Mouse (Mus musculus) stomach, embryonic 16.5 days (tissue): ENCODE results near the gene Sfi1. TPM values are rescaled to one million over a fixed set of nuclear protein-coding genes. Genes with fewer than 3 reads are reported as not detected.
A peak's percentile ranks its signal among the peaks of the same experiment; 100 is the strongest.
"Not testable (repeated sequence)": the region's sequence is repeated elsewhere in the genome, so short reads cannot be mapped to it uniquely, and the experiment has no call there.

Experiments used
- ATAC-seq: fragments of 200-750 bp; cut with Nextera tagmentation; 2 replicates; pipeline ENCODE4 v1.8.0; 2017; ENCODE audit warnings: moderate number of reproducible peaks, moderate TSS enrichment; ENCODE audit not compliant: insufficient read depth, low FRiP score
- H3K27ac ChIP-seq: fragments of 300-500 bp; sonication (generic); 2 replicates; pipeline ENCODE4 v1.5.1; 2014; ENCODE audit warnings: low read length
- H3K27me3 ChIP-seq: fragments of 300-500 bp; sonication (generic); 2 replicates; pipeline ENCODE4 v1.6.1; 2014; ENCODE audit warnings: low read length, control low read depth, mixed read lengths; ENCODE audit not compliant: control insufficient read depth, insufficient read depth
- H3K36me3 ChIP-seq: fragments of 300-500 bp; sonication (generic); 2 replicates; pipeline ENCODE4 v1.6.1; 2014; ENCODE audit warnings: low read length; ENCODE audit not compliant: control insufficient read depth, insufficient read depth
- H3K4me1 ChIP-seq: fragments of 300-500 bp; sonication (generic); 2 replicates; pipeline ENCODE4 v1.6.1; 2014; ENCODE audit warnings: low read length, control low read depth, mixed read lengths; ENCODE audit not compliant: control insufficient read depth, insufficient read depth
- H3K4me2 ChIP-seq: fragments of 300-500 bp; sonication (generic); 2 replicates; pipeline ENCODE4 v1.6.1; 2014; ENCODE audit warnings: low read depth, low read length, mixed read lengths
- H3K4me3 ChIP-seq: fragments of 300-500 bp; sonication (generic); replicated peaks from 2 replicates; pipeline ENCODE4 v1.5.1; 2014; ENCODE audit warnings: mild to moderate bottlenecking, low read length
- H3K9ac ChIP-seq: fragments of 300-500 bp; sonication (generic); 2 replicates; pipeline ENCODE4 v1.6.1; 2014; ENCODE audit warnings: low read length
- H3K9me3 ChIP-seq: fragments of 300-500 bp; sonication (generic); replicated peaks from 2 replicates; pipeline ENCODE4 v1.6.1; 2016; ENCODE audit warnings: low read length, control low read depth; ENCODE audit not compliant: control insufficient read depth
- WGBS: fragments of 180-500 bp; shearing (Covaris S2); extraction: QIAGEN DNeasy Blood & Tissue Kit; methylation state at CpG from one replicate; pipeline ENCODE4 v1.1.7; 2014; 5-methylcytosine and 5-hydroxymethylcytosine counted together
- polyA plus RNA-seq: library from polyadenylated mRNA; unstranded; fragments of >200 nt; fragmentation: Nextera tagmentation; extraction: Ambion mirVana; gene quantifications from 2 replicates; pipeline ENCODE4 v1.2.1, GENCODE M21; 2015

The Sfi1 gene
- polyA plus RNA-seq, 1 experiment from 2014 or later, result 14.6 TPM

- not testable (repeated sequence) for H3K27me3 ChIP-seq, H3K4me3 ChIP-seq, H3K9me3 ChIP-seq, H3K4me1 ChIP-seq, H3K4me2 ChIP-seq, H3K27ac ChIP-seq, H3K9ac ChIP-seq, H3K36me3 ChIP-seq
- ATAC-seq, result peak; percentile 73
- 72% methylated on average over 5 of the region's 7 CpGs for WGBS
Observed at GRCm38 (mm10) chr11:3127303-3127795, 65.9 kb downstream of the Sfi1 start.

DNA sequence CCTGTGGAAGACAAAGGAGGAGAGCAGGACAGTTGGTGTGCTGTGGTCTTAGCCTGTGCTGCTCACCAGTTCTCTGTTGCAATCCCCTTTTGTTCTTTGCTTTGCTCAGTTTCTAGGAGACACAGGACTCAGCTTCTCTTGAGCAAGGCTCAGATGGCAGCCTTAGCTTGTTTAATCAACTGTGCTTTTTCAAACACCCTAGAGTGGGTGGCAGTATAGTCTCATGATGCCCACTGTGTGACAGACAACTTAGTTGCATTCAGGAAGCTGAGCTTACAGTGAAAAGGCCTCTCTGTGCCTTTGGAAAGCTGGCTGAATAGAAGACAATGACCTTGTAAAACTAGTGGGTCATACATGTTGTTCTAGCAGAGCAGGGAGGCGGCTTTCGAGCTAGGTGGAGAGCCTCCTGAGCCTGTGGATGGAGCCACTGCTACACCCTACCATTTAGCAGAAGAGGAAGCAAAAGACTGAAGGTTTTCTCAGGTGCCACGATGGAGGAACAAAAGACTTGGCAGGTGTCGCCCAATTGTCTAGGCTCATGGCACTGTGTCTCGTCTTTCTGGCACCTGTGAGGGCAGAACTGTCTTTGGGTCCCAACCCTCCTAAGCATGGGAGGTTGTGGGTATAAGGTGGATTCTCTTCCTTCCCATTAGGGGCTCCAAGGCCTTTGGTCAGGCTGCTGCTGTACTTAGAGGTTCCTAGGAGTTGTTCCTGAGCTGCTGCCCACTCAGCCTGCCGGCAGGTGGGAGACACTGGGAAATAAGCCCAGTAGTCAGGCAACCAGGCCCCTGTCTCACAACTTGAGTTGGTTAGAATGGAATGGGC is 66.6 kb downstream of the Sfi1 start:
- H3K36me3 ChIP-seq, H3K9ac ChIP-seq, H3K4me2 ChIP-seq, H3K27me3 ChIP-seq, H3K4me3 ChIP-seq, H3K27ac ChIP-seq, H3K9me3 ChIP-seq, H3K4me1 ChIP-seq: not testable (repeated sequence)
- WGBS, result 69% methylated on average over 6 of the region's 6 CpGs
- peak; percentile 22 for ATAC-seq

GRCm38 (mm10) chr11:3125922-3126321 is 67.3 kb downstream of the Sfi1 start:
- WGBS, result 85% methylated on average over 3 of the region's 4 CpGs
- H3K27ac ChIP-seq, H3K4me3 ChIP-seq, ATAC-seq, H3K27me3 ChIP-seq, H3K36me3 ChIP-seq, H3K4me1 ChIP-seq, H3K9me3 ChIP-seq, H3K9ac ChIP-seq, H3K4me2 ChIP-seq: not testable (repeated sequence)

- not testable (repeated sequence) for H3K27me3 ChIP-seq, ATAC-seq, H3K4me2 ChIP-seq, H3K9me3 ChIP-seq, H3K36me3 ChIP-seq, H3K4me1 ChIP-seq, H3K27ac ChIP-seq, H3K4me3 ChIP-seq, H3K9ac ChIP-seq
- WGBS, result 86% methylated on average over 22 of the region's 22 CpGs
Observed at GRCm38 (mm10) chr11:3124932-3125810, 68.1 kb downstream of the Sfi1 start.

DNA sequence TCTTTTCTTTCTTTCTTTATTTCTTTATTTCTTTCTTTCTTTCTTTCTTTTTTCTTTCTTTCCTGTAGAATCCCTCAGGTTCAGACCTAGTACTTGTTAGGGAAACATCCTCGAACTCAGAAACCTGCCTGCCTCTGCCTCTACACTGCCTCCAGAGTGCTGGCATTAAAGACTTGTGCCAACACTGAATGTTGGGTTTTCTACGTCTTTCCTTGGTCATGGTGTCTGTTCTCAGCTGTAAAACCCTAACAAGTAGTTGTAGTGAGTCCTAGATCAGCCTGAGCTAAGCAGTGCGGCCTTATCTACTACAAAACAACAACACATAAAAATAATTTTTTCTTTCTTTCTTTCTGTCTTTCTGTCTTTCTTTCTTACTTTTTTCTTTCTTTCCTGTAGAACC is 78.9 kb downstream of the Sfi1 start:
- no peaks in the 10 kb centered on the region for H3K36me3 ChIP-seq
- no peaks in the 10 kb centered on the region for H3K4me1 ChIP-seq
- no peaks in the 10 kb centered on the region for H3K27me3 ChIP-seq
- no peak overlapping the region for H3K9ac ChIP-seq
- H3K4me3 ChIP-seq, result no peak overlapping the region
- H3K4me2 ChIP-seq, result no peak overlapping the region
- 67% methylated on average over 3 of the region's 3 CpGs for WGBS
- 0 out of 2 replicates have a peak, but pooled peaks cover 2% of the 10 kb centered on the region for H3K9me3 ChIP-seq
- H3K27ac ChIP-seq, result no peak overlapping the region
- no peak for ATAC-seq

GRCm38 (mm10) chr11:3106154-3106553 is 87.1 kb downstream of the Sfi1 start:
- no peak overlapping the region for H3K27ac ChIP-seq
- H3K9me3 ChIP-seq, result peaks cover 28% of the 10 kb centered on the region
- H3K4me1 ChIP-seq, result no peaks in the 10 kb centered on the region
- 73% methylated on average over 3 of the region's 3 CpGs for WGBS
- H3K27me3 ChIP-seq, result no peaks in the 10 kb centered on the region
- H3K9ac ChIP-seq, result no peak overlapping the region
- no peak overlapping the region for H3K4me3 ChIP-seq
- no peak for ATAC-seq
- H3K4me2 ChIP-seq, result no peak overlapping the region
- H3K36me3 ChIP-seq, result no peaks in the 10 kb centered on the region

- Histone ChIP-seq H3K27ac (no peak overlapping the region), H3K4me2 (no peak overlapping the region), H3K27me3 (no peaks in the 10 kb centered on the region), H3K4me3 (no peak overlapping the region), H3K4me1 (no peaks in the 10 kb centered on the region), H3K36me3 (no peaks in the 10 kb centered on the region), H3K9ac (no peak overlapping the region), H3K9me3 (peaks cover 31% of the 10 kb centered on the region)
- no peak for ATAC-seq
- 89% methylated on average over 21 of the region's 21 CpGs for WGBS
Observed at GRCm38 (mm10) chr11:3105261-3105731, 88.0 kb downstream of the Sfi1 start.

GRCm38 (mm10) chr11:3104501-3105260 is 88.6 kb downstream of the Sfi1 start:
- ATAC-seq, H3K4me1 ChIP-seq: not testable (repeated sequence)

More at GRCm38 (mm10) chr11:3104501-3105260, 88.6 kb downstream of the Sfi1 start:
- not testable (repeated sequence) for H3K27ac ChIP-seq, H3K36me3 ChIP-seq, H3K4me2 ChIP-seq, H3K9ac ChIP-seq, H3K27me3 ChIP-seq, H3K4me3 ChIP-seq
- H3K9me3 ChIP-seq, result peaks cover 35% of the 10 kb centered on the region
- 83% methylated on average over 20 of the region's 20 CpGs for WGBS
